Mouse (Mus musculus): ENCODE data around the gene Rab31. TPM values are rescaled to one million over a fixed set of nuclear protein-coding genes. Genes with fewer than 3 reads are reported as not detected.

The Rab31 gene
- polyA plus RNA-seq, 1 experiment, result 74.9 TPM

DNA sequence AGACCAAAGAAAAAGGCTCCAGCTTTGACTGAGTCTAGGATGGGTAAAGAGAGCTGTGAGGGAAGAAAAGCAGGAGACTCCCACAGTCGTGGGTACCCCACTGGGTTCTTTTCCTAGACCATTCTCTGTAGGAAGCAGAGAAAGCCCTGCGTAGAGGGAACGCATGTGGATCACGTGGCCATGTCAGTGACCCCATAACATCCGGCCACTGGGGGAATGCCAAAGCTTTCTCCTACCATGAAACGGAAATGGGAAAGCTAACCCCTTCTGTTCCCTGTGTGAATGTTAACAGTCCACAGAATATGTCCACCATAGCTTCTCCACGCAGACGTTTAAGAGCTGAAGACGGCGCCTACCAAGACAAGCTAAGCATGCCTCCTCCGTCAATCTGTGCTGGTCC, 62.0 kb downstream of the Rab31 start:
- no peak for DNase-seq (ENCODE audit: extremely low spot score in 1 of 2, low spot score in 1 of 2)

GRCm38 (mm10) chr17:65706220-65706619, 66.3 kb downstream of the Rab31 start:
- DNase-seq (ENCODE audit: extremely low spot score in 1 of 2, low spot score in 1 of 2), result peak in 1 of 2 experiments; percentile 79

DNA sequence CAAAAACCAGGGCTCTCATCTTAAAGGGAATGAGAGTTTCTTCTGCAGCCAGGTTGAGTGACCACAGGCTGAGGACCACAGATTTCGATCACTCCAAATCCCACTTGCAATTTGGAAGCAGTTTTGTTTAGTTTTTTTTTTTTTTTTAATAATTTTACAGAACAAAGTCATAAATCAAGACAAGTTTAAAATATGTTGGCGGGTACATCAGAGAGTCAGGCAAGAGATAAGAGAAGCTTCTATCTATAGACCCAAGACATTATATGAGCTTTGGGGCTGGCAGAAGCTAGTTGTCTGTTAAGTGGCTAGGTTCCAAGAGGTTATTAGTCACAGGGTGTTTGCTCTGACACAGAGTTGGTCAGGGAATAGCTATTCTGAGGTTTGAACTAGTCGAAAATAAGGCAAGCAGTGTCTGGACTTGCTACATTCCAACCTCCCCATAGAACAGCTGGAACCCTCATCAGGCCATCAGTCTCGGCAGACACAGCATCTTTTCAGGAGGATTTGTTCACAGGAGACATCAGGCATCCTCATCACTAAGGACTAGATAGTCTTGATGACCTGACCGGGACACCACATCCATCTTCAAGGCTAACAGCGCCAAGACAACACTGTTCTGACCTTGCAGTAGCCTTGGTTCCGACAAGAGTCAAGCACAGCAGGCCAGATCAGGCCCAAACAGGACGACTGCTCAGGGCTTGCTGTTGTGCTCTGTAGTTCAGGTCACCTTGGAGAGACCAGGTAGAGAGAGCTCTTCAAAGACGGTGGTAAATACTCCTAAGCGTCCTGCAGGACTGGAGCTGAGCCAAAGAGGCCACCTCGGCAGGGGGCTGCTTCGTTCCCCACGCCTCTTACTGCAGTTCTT, 68.8 kb downstream of the Rab31 start:
- DNase-seq (ENCODE audit: extremely low spot score in 1 of 2, low spot score in 1 of 2), result no peak

DNA sequence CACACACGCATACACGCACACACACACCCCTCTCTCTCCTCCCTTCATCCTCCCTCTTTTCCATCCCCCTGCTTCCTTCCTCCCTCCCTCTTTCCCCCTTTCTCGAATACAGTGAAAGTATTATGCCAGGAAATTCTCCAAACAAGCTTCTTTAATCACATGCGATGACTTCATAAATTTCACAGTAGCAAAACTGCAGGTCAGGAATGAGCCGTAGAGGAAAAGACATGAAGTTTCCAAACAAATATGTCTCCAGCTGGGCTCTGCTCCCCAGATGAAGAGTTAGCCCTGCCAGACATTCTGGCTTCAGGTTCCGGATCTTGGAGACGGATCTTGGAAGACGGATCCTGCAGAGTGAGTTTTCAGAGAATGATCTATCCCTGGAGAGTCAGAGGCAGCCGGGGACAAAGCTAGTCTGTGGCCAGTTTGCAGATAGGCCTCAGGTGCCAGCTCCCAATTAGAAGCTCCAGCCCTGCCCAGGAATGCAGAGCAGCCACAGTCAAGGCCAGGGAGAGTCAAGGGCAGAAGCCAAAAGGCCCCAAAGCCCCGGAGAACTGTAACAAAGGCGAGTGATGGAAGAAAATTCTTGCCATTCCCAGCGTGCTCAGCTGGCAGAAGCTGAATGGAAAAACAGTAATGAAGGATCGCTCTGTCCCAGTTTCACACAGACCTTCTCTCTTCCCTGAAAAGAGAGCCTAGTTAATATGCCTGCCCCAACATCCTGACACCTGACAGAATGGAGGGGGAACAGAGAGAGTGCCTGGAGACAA, 70.6 kb downstream of the Rab31 start:
- DNase-seq (ENCODE audit: extremely low spot score in 1 of 2, low spot score in 1 of 2), result peak; percentile 65 to 71

GRCm38 (mm10) chr17:65701356-65701755, 71.2 kb downstream of the Rab31 start:
- no peak for DNase-seq (ENCODE audit: extremely low spot score in 1 of 2, low spot score in 1 of 2)

DNA sequence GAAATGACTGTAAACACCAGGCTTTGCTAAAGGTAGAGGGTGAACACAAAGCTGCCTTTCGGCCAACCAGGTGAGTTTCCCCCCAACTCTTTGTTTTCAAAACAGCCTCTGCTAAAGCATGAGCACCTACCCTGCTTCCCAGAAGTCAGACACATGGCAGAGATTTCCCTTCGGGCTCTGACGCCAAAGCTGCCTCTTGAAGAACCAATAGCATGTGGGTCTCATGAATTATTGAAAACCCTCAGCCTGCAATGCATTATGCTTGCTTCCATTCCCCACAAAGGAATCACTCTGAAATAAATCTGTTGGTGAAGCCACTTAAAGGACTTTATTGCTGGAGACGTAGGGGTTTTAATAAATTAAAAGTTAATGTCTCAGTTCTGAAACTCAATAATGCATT, 72.5 kb downstream of the Rab31 start:
- DNase-seq (ENCODE audit: extremely low spot score in 1 of 2, low spot score in 1 of 2), result no peak

- DNase-seq (ENCODE audit: extremely low spot score in 1 of 2, low spot score in 1 of 2), result no peak
Observed at GRCm38 (mm10) chr17:65697791-65698463, 74.6 kb downstream of the Rab31 start.

- no peak for DNase-seq (ENCODE audit: extremely low spot score in 1 of 2, low spot score in 1 of 2)
Observed at GRCm38 (mm10) chr17:65696939-65697338, 75.6 kb downstream of the Rab31 start.

DNA sequence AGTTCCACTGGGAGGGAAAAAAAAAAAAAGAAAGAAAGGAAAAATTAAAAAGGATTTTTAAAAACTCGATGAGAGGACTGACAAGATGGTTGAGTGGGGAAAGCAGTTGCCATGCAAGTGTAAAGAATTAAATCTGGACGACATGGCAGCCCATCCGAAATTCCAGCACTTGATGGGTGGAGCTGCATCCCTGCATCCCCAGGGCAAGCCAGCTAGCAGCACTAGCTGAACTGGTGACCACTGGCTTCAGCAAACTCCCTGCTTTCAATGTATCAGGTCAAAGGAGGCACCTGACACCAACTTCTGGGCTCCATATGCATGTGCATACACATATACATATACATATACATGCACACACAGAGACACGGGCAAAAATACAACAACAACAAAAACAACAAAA, 80.3 kb downstream of the Rab31 start:
- DNase-seq (ENCODE audit: extremely low spot score in 1 of 2, low spot score in 1 of 2), result no peak

GRCm38 (mm10) chr17:65683731-65684130, 88.8 kb downstream of the Rab31 start:
- peak; percentile 34 to 39 for DNase-seq (ENCODE audit: extremely low spot score in 1 of 2, low spot score in 1 of 2)

GRCm38 (mm10) chr17:65683316-65683715, 89.2 kb downstream of the Rab31 start:
- DNase-seq (ENCODE audit: extremely low spot score in 1 of 2, low spot score in 1 of 2), result no peak

- DNase-seq (ENCODE audit: extremely low spot score in 1 of 2, low spot score in 1 of 2), result no peak
Observed at GRCm38 (mm10) chr17:65682071-65682680, 90.4 kb downstream of the Rab31 start.

DNA sequence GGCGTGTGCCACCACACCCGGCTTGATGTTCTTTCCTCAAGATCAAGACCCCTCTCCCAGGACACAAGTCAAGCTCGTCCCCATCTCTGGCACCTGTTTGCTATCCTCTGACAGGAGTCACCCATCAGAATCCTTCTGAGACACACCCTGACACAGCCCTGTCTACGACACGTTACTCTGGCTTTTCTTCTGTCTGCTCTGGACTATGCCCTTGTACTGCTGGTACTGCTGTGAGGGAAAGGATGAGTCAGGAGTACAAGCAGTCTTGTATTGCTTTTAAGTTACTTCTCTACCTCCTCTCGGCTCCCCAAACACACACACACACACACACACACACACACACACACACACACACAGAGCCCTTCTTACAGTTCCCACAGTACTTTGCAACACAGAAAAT, 91.0 kb downstream of the Rab31 start:
- no peak for DNase-seq (ENCODE audit: extremely low spot score in 1 of 2, low spot score in 1 of 2)

- no peak for DNase-seq (ENCODE audit: extremely low spot score in 1 of 2, low spot score in 1 of 2)
Observed at GRCm38 (mm10) chr17:65680801-65681412, 91.6 kb downstream of the Rab31 start.

GRCm38 (mm10) chr17:65679806-65680446, 92.6 kb downstream of the Rab31 start:
- DNase-seq (ENCODE audit: extremely low spot score in 1 of 2, low spot score in 1 of 2), result no peak

GRCm38 (mm10) chr17:65677742-65678141, 94.8 kb downstream of the Rab31 start:
- DNase-seq (ENCODE audit: extremely low spot score in 1 of 2, low spot score in 1 of 2), result peak in 1 of 2 experiments; percentile 25

- no peak for DNase-seq (ENCODE audit: extremely low spot score in 1 of 2, low spot score in 1 of 2)
Observed at GRCm38 (mm10) chr17:65676536-65676935, 96.0 kb downstream of the Rab31 start.

GRCm38 (mm10) chr17:65675985-65676384, 96.6 kb downstream of the Rab31 start:
- no peak for DNase-seq (ENCODE audit: extremely low spot score in 1 of 2, low spot score in 1 of 2)

- DNase-seq (ENCODE audit: extremely low spot score in 1 of 2, low spot score in 1 of 2), result no peak
Observed at GRCm38 (mm10) chr17:65674710-65675171, 97.8 kb downstream of the Rab31 start.

GRCm38 (mm10) chr17:65672926-65673325, 99.6 kb downstream of the Rab31 start:
- DNase-seq (ENCODE audit: extremely low spot score in 1 of 2, low spot score in 1 of 2), result no peak
